Mouse (Mus musculus): ENCODE data around the gene Rcsd1. TPM values are rescaled to one million over a fixed set of nuclear protein-coding genes. Genes with fewer than 3 reads are reported as not detected.

Gene Rcsd1
- total and polyA plus RNA-seq, 3 experiments: 22.7 to 81.1 (median 35.7) TPM

- dilution Hi-C loops (cut with MboI; ENCODE audit: extremely low pct_ligation_motif_present, extremely low pct_unique_long_range_greater_than_20kb, low sequenced_read_pairs) (no loop called here), in situ Hi-C loops (cut with MboI; ENCODE audit: low pct_ligation_motif_present, low pct_unique_long_range_greater_than_20kb, low sequenced_read_pairs) (no loop called here)
- H3K4me3 ChIP-seq (replicated peaks in 1 of 3; ENCODE audit: low read depth in 2 of 3, low read length in 2 of 3, poor library complexity in 1 of 3): no peak overlapping the region
- H3K27me3 ChIP-seq (replicated peaks): no peaks in the 10 kb centered on the region
- H3K27ac ChIP-seq (ENCODE audit: insufficient read depth, low read depth): no peak overlapping the region
- H3K36me3 ChIP-seq (replicated peaks in 1 of 2; ENCODE audit: control insufficient read depth in 1 of 2, insufficient read depth in 1 of 2, low read length in 1 of 2): peaks cover 3 to 89% of the 10 kb centered on the region in 2 experiments
- 0 out of 2 replicates have a peak, but pooled peaks cover 2% of the 10 kb centered on the region for H3K79me2 ChIP-seq (replicated peaks; ENCODE audit: control insufficient read depth, extremely low read depth, insufficient read depth, poor library complexity, severe bottlenecking)
- no peak overlapping the region for H3K9ac ChIP-seq (ENCODE audit: insufficient read depth, low read depth)
- no peak for TF ChIP-seq KAT2A (IDR thresholded peaks at IDR 0.05; ENCODE audit: insufficient replicate concordance, low read length)
- no peak for TF ChIP-seq TCF12 (IDR thresholded peaks at IDR 0.05; ENCODE audit: low read depth, low read length)
- no peak for TF ChIP-seq POLR2AphosphoS2 (IDR thresholded peaks at IDR 0.05; ENCODE audit: low read depth, low read length)
- no peak for TF ChIP-seq SIN3A (IDR thresholded peaks at IDR 0.05; ENCODE audit: low read length)
- no peak for TF ChIP-seq POLR2A (IDR thresholded peaks at IDR 0.05; ENCODE audit: low read depth, low read length)
- no peak for TF ChIP-seq EP300 (IDR thresholded peaks at IDR 0.05; ENCODE audit: low read length)
- no peak for TF ChIP-seq TBP (conservative IDR thresholded peaks at IDR 0.05; ENCODE audit: low read depth, low read length)
- TF ChIP-seq E2F4 (IDR thresholded peaks at IDR 0.05; ENCODE audit: insufficient replicate concordance, low read depth, low read length): no peak
- TF ChIP-seq ZNF384 (IDR thresholded peaks at IDR 0.05; ENCODE audit: low read depth, low read length): no peak
- TF ChIP-seq RCOR1 (conservative IDR thresholded peaks at IDR 0.05; ENCODE audit: low read depth, low read length): no peak
- no peak for TF ChIP-seq MAZ (IDR thresholded peaks at IDR 0.05; ENCODE audit: low read depth, low read length)
- TF ChIP-seq ZC3H11A (IDR thresholded peaks at IDR 0.05; ENCODE audit: low read depth, low read length): no peak
- TF ChIP-seq IRF4 (IDR thresholded peaks at IDR 0.05; ENCODE audit: low read depth, low read length): no peak
- no peak for TF ChIP-seq ETS1 (conservative IDR thresholded peaks at IDR 0.05; ENCODE audit: low read depth, low read length)
- no peak for TF ChIP-seq MAFK (IDR thresholded peaks at IDR 0.05; ENCODE audit: insufficient replicate concordance, low read length)
- no peak for DNase-seq (ENCODE audit: extremely low read depth)
- no peak overlapping the region for H3K4me2 ChIP-seq (ENCODE audit: insufficient read depth, low read depth, poor library complexity, severe bottlenecking)
- no peaks in the 10 kb centered on the region for H3K9me3 ChIP-seq (replicated peaks; ENCODE audit: low read length)
- H3K4me1 ChIP-seq (ENCODE audit: control insufficient read depth in 1 of 2, insufficient read depth in 2 of 2): peaks cover 0 to 42% of the 10 kb centered on the region in 2 experiments; a peak in 3 of 4 replicates
Observed at GRCm38 (mm10) chr1:165686963-165687362, 22.6 kb downstream of the Rcsd1 start.

DNA sequence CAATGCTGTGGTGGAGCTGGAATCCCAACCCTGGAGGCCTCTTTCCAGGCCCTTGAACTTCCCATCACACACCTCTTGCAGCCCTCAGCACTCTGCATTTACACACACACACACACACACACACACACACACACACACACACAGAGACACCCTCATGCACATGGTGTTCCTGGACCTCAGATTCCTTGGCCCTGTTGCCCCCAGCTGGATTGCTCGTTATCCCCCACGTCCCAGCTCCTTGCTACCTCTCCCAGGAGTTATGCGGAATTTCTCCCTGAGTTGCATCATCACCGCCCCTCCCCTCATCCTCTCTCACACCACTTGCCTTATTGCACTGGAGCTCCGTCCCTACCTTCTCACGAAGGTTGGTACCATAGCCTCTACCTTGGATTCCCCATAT lies 23.2 kb downstream of the Rcsd1 start:
- no peak overlapping the region for H3K9ac ChIP-seq (ENCODE audit: insufficient read depth, low read depth)
- H3K9me3 ChIP-seq (replicated peaks; ENCODE audit: low read length): no peaks in the 10 kb centered on the region
- H3K4me2 ChIP-seq (ENCODE audit: insufficient read depth, low read depth, poor library complexity, severe bottlenecking): no peak overlapping the region
- DNase-seq (ENCODE audit: extremely low read depth): no peak
- peaks cover 3 to 90% of the 10 kb centered on the region in 2 experiments for H3K36me3 ChIP-seq (replicated peaks in 1 of 2; ENCODE audit: control insufficient read depth in 1 of 2, insufficient read depth in 1 of 2, low read length in 1 of 2)
- in situ Hi-C loops (cut with MboI; ENCODE audit: low pct_ligation_motif_present, low pct_unique_long_range_greater_than_20kb, low sequenced_read_pairs): no loop called here
- dilution Hi-C loops (cut with MboI; ENCODE audit: extremely low pct_ligation_motif_present, extremely low pct_unique_long_range_greater_than_20kb, low sequenced_read_pairs): no loop called here
- H3K4me3 ChIP-seq (replicated peaks in 1 of 3; ENCODE audit: low read depth in 2 of 3, low read length in 2 of 3, poor library complexity in 1 of 3): no peak overlapping the region
- TF ChIP-seq JUN (IDR thresholded peaks at IDR 0.05; ENCODE audit: insufficient read depth, low read depth, low read length): no peak
- no peaks in the 10 kb centered on the region for H3K27me3 ChIP-seq (replicated peaks)
- peaks cover 0 to 36% of the 10 kb centered on the region in 2 experiments; a peak in 2 of 4 replicates for H3K4me1 ChIP-seq (ENCODE audit: control insufficient read depth in 1 of 2, insufficient read depth in 2 of 2)
- no peak overlapping the region for H3K27ac ChIP-seq (ENCODE audit: insufficient read depth, low read depth)
- H3K79me2 ChIP-seq (replicated peaks; ENCODE audit: control insufficient read depth, extremely low read depth, insufficient read depth, poor library complexity, severe bottlenecking): 0 out of 2 replicates have a peak, but pooled peaks cover 2% of the 10 kb centered on the region
